Mouse (Mus musculus) lung, embryonic 16.5 days (tissue): ENCODE results near the gene Add3. TPM values are rescaled to one million over a fixed set of nuclear protein-coding genes. Genes with fewer than 3 reads are reported as not detected.
A peak's percentile ranks its signal among the peaks of the same experiment; 100 is the strongest.

Source experiments
- ATAC-seq: fragments of 200-750 bp; cut with Nextera tagmentation; 2 replicates; pipeline ENCODE4 v1.8.0; 2017; ENCODE audit warnings: low read depth, mild to moderate bottlenecking, moderate library complexity
- H3K27ac ChIP-seq: fragments of 300-500 bp; sonication (generic); 2 replicates; pipeline ENCODE4 v1.5.1; 2014; ENCODE audit warnings: mild to moderate bottlenecking, control low read depth, low read length
- H3K27me3 ChIP-seq: fragments of 300-500 bp; sonication (generic); 2 replicates; pipeline ENCODE4 v1.6.1; 2014; ENCODE audit warnings: low read depth, low read length, mixed read lengths; ENCODE audit not compliant: control insufficient read depth, insufficient read depth
- H3K36me3 ChIP-seq: fragments of 300-500 bp; sonication (generic); 2 replicates; pipeline ENCODE4 v1.6.1; 2014; ENCODE audit warnings: low read length; ENCODE audit not compliant: control insufficient read depth, insufficient read depth
- H3K4me1 ChIP-seq: fragments of 300-500 bp; sonication (generic); replicated peaks from 2 replicates; pipeline ENCODE4 v1.6.1; 2014; ENCODE audit warnings: low read length, mixed read lengths; ENCODE audit not compliant: control insufficient read depth, insufficient read depth
- H3K4me2 ChIP-seq: fragments of 300-500 bp; sonication (generic); 2 replicates; pipeline ENCODE4 v1.6.1; 2014; ENCODE audit warnings: low read depth, low read length, control low read depth
- H3K4me3 ChIP-seq: fragments of 300-500 bp; sonication (generic); 2 replicates; pipeline ENCODE4 v1.5.1; 2014; ENCODE audit warnings: mild to moderate bottlenecking, low read length, control low read depth
- H3K9ac ChIP-seq: fragments of 300-500 bp; sonication (generic); 2 replicates; pipeline ENCODE4 v1.6.1; 2014; ENCODE audit warnings: low read length, control low read depth
- H3K9me3 ChIP-seq: fragments of 300-500 bp; sonication (generic); 2 replicates; pipeline ENCODE4 v1.6.1; 2016; ENCODE audit warnings: low read length; ENCODE audit not compliant: control insufficient read depth
- WGBS: fragments of 180-500 bp; shearing (Covaris S2); extraction: QIAGEN DNeasy Blood & Tissue Kit; methylation state at CpG from one replicate; pipeline ENCODE4 v1.1.7; 2014; 5-methylcytosine and 5-hydroxymethylcytosine counted together
- polyA plus RNA-seq: library from polyadenylated mRNA; unstranded; fragments of >200 nt; fragmentation: Nextera tagmentation; extraction: Ambion mirVana; gene quantifications from 2 replicates; pipeline ENCODE4 v1.2.1, GENCODE M21; 2015

Add3 gene
- polyA plus RNA-seq, 1 experiment from 2014 or later, result 101 TPM

GRCm38 (mm10) chr19:53127320-53128291, 12.6 kb upstream of the Add3 start:
- H3K27ac ChIP-seq, result peak overlapping the region; percentile 36; the same call in 1 of the 2 replicates
- 30% methylated on average over 18 of the region's 18 CpGs for WGBS
- no peak for ATAC-seq
- H3K4me1 ChIP-seq, result peaks cover 30% of the 10 kb centered on the region
- H3K27me3 ChIP-seq, result no peaks in the 10 kb centered on the region
- H3K36me3 ChIP-seq, result no peaks in the 10 kb centered on the region
- H3K9me3 ChIP-seq, result no peaks in the 10 kb centered on the region
- H3K4me2 ChIP-seq, result no peak overlapping the region
- no peak overlapping the region for H3K4me3 ChIP-seq
- H3K9ac ChIP-seq, result no peak overlapping the region

- 19% methylated on average over 13 of the region's 13 CpGs for WGBS
Observed at GRCm38 (mm10) chr19:53128494-53129337, 11.5 kb upstream of the Add3 start.

GRCm38 (mm10) chr19:53130399-53131175, 9.7 kb upstream of the Add3 start:
- Histone ChIP-seq H3K9me3 (no peaks in the 10 kb centered on the region), H3K27me3 (no peaks in the 10 kb centered on the region; the same call in 1 of the 2 replicates), H3K27ac (no peak overlapping the region), H3K9ac (no peak overlapping the region), H3K36me3 (no peaks in the 10 kb centered on the region), H3K4me3 (no peak overlapping the region), H3K4me1 (peaks cover 35% of the 10 kb centered on the region), H3K4me2 (no peak overlapping the region)
- 80% methylated on average over 15 of the region's 16 CpGs for WGBS
- peak; percentile 41 for ATAC-seq

More at GRCm38 (mm10) chr19:53128494-53129337, 11.5 kb upstream of the Add3 start:
- H3K4me3 ChIP-seq, result no peak overlapping the region
- peak overlapping the region; percentile 36 for H3K27ac ChIP-seq
- ATAC-seq, result peak; percentile 52
- peak overlapping the region; percentile 20; the same call in 1 of the 2 replicates for H3K4me2 ChIP-seq
- no peaks in the 10 kb centered on the region for H3K27me3 ChIP-seq
- 0 out of 2 replicates have a peak overlapping the region, but pooled peaks have one; percentile 6 for H3K9ac ChIP-seq
- no peaks in the 10 kb centered on the region for H3K36me3 ChIP-seq
- peaks cover 35% of the 10 kb centered on the region for H3K4me1 ChIP-seq
- no peaks in the 10 kb centered on the region for H3K9me3 ChIP-seq

- no peak overlapping the region for H3K4me2 ChIP-seq
- no peak overlapping the region for H3K4me3 ChIP-seq
- 76% methylated on average over 10 of the region's 10 CpGs for WGBS
- H3K9me3 ChIP-seq, result no peaks in the 10 kb centered on the region
- no peak for ATAC-seq
- no peak overlapping the region for H3K27ac ChIP-seq
- H3K27me3 ChIP-seq, result no peaks in the 10 kb centered on the region; the same call in 1 of the 2 replicates
- H3K9ac ChIP-seq, result no peak overlapping the region
- H3K36me3 ChIP-seq, result no peaks in the 10 kb centered on the region
- peaks cover 41% of the 10 kb centered on the region for H3K4me1 ChIP-seq
Observed at GRCm38 (mm10) chr19:53132471-53132870, 7.8 kb upstream of the Add3 start.

- Histone ChIP-seq H3K9me3 (no peaks in the 10 kb centered on the region), H3K4me3 (no peak overlapping the region), H3K4me2 (no peak overlapping the region), H3K36me3 (no peaks in the 10 kb centered on the region), H3K27ac (no peak overlapping the region), H3K9ac (no peak overlapping the region), H3K4me1 (peaks cover 21% of the 10 kb centered on the region), H3K27me3 (no peaks in the 10 kb centered on the region; the same call in 1 of the 2 replicates)
- WGBS, result 65% methylated on average over 13 of the region's 13 CpGs
- no peak for ATAC-seq
Observed at GRCm38 (mm10) chr19:53136336-53137090, 3.7 kb upstream of the Add3 start.

- H3K4me1 ChIP-seq, result peaks cover 22% of the 10 kb centered on the region
- H3K27ac ChIP-seq, result no peak overlapping the region
- no peaks in the 10 kb centered on the region; the same call in 1 of the 2 replicates for H3K27me3 ChIP-seq
- H3K4me3 ChIP-seq, result no peak overlapping the region
- no peak for ATAC-seq
- no peak overlapping the region for H3K4me2 ChIP-seq
- H3K36me3 ChIP-seq, result no peaks in the 10 kb centered on the region
- WGBS, result 51% methylated on average over 4 of the region's 4 CpGs
- no peak overlapping the region; the same call in 1 of the 2 replicates for H3K9ac ChIP-seq
- no peaks in the 10 kb centered on the region for H3K9me3 ChIP-seq
Observed at GRCm38 (mm10) chr19:53137116-53137670, 3.0 kb upstream of the Add3 start.

- Histone ChIP-seq H3K4me3 (peak overlapping the region; percentile 60), H3K36me3 (no peaks in the 10 kb centered on the region), H3K27me3 (no peaks in the 10 kb centered on the region), H3K9me3 (no peaks in the 10 kb centered on the region), H3K4me1 (peaks cover 23% of the 10 kb centered on the region), H3K27ac (peak overlapping the region; percentile 98), H3K4me2 (peak overlapping the region; percentile 83), H3K9ac (peak overlapping the region; percentile 83)
- WGBS, result 3% methylated on average over 6 of the region's 6 CpGs
- ATAC-seq, result no peak
Observed at GRCm38 (mm10) chr19:53140804-53141250, 584 bp downstream of the Add3 start.
